Mouse (Mus musculus): Measurements from ENCODE around the gene Lipo3.
"Not testable (repeated sequence)": the region's sequence is repeated elsewhere in the genome, so short reads cannot be mapped to it uniquely, and the experiment has no call there.

Lipo3 gene

DNA sequence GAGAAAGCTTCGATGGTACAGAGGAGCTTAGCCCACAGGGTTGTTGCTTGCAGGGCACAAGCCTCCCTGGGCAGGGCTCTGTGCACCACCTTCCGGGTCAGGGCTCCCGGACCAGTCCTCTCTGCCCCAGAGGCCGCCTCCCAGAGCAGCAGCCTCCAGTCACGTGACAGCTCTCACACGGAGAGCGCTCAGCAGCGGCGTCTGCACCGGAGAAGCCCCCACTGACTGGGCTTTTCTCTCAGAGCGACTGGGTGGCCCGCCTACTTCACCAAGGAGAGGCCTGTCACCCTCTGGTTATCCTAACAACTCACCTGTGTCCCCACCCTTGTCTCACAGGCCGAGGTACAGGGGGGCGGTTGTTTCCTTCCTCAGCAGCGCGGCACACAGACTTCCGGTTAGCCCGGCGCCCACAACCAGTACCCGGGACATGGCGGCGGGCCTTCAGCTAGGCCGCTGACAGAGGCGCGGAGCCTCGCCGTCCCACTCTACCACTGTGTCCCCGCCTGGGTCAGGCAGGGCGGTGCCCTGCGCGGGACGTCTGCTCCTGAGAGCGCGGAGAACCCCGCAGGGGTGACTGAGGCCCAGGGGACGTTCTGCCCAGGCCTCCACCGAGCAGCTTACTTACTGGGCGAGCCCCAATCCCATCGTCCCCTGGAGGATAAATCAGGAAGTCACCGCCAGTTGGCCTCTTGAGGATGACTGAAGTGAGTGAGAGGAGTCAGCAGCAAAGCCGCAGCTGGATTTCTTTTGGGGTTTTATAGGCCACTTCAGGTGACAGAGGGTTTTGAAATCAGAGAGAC, at the start of gene Lipo3:
Lipo3 (minus strand) TSS at position 665 of the 800 bp plus-strand sequence.
- peak in 1 of 2 experiments; percentile 15 for DNase-seq (ENCODE audit: low spot score in 2 of 2)

DNA sequence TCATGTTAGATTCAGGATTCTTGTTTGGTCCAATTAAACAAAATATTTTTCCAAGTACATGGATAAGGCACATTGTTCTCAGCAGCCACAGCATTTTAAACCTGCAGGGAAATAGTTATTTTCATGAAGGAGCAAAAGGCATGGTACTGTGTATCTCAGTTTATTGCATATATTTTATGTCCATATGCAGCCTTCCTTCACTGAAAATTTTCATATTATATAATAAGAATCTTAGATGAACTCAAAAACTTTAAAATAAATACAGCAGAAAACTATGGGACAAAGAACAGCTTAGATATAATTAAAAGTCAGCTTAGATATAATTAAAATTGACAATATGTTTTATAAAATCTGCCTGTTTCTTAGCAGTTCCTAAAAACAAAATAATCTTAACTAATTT, 25.6 kb upstream of the Lipo3 start, which contains the start of gene Lipo1:
Lipo1 (minus strand) TSS at position 101 of the 400 bp plus-strand sequence.
- not testable (repeated sequence) for DNase-seq (ENCODE audit: low spot score in 2 of 2)

DNA sequence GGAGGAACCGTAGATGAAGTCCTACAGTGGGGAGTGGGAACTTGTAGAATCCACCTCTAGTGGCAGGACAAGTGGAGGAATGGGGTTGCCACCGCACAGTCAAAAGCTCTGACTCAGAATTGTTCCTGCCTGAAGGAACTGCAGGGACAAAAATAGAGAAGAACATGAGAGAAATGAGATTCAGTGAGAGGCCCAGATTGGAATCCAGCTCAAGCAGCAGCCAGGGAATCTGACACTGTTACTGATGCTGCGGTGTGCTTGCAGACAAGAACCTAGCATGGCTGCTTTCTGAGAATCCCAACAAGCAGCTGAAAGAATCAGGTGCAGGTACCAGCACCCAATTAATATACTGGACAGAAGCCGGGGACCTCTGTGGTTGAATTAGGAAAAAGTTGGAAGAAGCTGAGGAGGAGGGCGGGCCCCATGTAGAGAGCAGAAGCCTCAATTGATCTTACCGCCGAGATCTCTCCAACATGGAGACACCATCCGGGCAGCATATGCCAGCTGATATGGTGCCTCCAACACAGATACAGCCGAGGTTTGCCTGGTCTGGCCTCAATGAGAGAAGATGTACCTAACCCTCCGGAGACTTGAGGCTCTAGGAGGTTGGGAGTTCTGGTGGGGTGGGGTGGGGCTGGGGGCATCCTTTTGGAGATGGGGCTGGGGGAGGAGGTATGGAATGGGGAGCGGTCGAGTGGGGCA, 25.0 kb upstream of the Lipo3 start:
- no peak for DNase-seq (ENCODE audit: low spot score in 2 of 2)

DNA sequence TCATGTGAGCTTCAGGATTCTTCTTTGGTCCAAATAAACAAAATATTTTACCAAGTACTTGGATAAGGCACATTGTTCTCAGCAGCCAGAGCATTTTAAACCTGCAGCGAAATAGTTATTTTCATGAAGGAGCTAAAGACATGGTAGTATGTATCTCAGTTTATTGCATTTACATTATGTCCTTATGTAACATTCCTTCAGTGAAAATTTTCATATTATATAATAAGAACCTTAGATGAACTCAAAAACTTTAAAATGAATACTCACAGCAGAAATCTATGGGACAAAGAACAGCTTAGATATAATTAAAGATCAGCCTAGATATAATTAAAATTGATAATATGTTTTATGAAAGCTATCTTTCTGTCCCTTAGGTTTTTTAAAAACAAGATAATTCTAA, 10.5 kb downstream of the Lipo3 start, which contains the start of gene Lipo2:
Lipo2 (minus strand) TSS at position 101 of the 400 bp plus-strand sequence.
- not testable (repeated sequence) for DNase-seq (ENCODE audit: low spot score in 2 of 2)

DNA sequence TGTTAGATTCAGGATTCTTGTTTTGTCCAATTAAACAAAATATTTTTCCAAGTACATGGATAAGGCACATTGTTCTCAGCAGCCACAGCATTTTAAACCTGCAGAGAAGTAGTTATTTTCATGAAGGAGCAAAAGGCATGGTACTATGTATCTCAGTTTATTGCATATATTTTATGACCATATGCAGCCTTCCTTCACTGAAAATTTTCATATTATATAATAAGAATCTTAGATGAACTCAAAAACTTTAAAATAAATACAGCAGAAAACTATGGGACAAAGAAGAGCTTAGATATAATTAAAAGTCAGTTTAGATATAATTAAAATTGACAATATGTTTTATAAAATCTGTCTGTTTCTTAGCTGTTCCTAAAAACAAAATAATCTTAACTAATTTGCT, 136.6 kb downstream of the Lipo3 start, which contains the start of gene Gm8978:
Gm8978 (minus strand) TSS at position 101 of the 400 bp plus-strand sequence.
- not testable (repeated sequence) for DNase-seq (ENCODE audit: low spot score in 2 of 2)

DNA sequence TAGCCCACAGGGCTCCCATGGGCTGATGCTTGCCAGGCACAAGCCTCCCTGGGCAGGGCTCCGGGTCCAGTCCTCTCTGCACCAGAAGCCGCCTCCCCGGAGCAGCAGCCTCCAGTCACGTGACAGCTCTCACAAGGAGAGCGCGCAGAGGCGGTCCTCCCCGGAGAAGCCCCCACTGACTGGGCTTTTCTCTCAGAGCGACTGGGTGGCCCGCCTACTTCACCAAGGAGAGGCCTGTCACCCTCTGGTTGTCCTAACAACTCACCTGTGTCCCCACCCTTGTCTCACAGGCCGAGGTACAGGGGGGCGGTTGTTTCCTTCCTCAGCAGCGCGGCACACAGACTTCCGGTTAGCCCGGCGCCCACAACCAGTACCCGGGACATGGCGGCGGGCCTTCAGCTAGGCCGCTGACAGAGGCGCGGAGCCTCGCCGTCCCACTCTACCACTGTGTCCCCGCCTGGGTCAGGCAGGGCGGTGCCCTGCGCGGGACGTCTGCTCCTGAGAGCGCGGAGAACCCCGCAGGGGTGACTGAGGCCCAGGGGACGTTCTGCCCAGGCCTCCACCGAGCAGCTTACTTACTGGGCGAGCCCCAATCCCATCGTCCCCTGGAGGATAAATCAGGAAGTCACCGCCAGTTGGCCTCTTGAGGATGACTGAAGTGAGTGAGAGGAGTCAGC, 172.0 kb downstream of the Lipo3 start:
- peak; percentile 26 to 55 for DNase-seq (ENCODE audit: low spot score in 2 of 2)

DNA sequence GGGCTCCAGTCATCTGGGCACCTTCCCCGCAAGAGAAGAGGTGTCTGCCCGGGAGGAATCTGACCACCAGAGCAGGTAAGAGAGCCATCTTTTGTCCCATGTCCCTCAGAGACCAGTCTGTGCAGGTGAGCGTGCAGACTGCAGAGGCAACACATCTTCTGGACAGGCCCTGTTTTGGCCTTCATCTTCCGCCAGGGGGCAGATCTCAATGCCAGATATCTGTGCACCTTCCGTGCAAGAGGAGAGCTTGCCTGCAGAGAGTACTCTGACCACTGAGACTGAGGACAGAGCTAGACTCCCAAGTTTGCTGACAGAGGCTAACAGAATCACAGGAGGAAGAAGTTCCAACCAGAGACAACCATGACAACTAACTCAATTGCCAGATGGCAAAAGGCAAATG, 193.2 kb downstream of the Lipo3 start:
- not testable (repeated sequence) for DNase-seq (ENCODE audit: low spot score in 2 of 2)

DNA sequence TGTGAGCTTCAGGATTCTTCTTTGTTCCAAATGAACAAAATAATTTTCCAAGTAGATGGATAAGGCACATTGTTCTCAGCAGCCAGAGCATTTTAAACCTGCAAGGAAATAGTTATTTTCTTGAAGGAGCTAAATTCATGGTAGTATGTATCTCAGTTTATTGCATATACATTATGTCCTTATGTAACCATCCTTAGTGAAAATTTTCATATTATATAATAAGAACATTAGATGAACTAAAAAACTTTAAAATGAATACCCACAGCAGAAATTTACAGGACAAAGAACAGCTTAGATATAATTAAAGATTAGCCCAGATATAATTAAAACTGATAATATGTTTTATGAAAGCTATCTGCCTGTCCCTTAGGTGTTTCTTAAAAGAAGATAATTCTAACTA, 244.1 kb downstream of the Lipo3 start, which contains the start of gene Lipo4:
Lipo4 (minus strand) TSS at position 101 of the 400 bp plus-strand sequence.
- no peak for DNase-seq (ENCODE audit: low spot score in 2 of 2)

All from natural killer cell, adult 2 months (primary cell).